Mouse (Mus musculus) bone marrow, adult 2 months (tissue): ENCODE measurements around the gene Clpp.

Experiments
- CTCF ChIP-seq: fragments of 200-500 bp; IDR thresholded peaks from 2 replicates; pipeline ENCODE4 v1.5.1; 2011; ENCODE audit warnings: low read length, control low read depth; ENCODE audit not compliant: control insufficient read depth, insufficient read depth
- POLR2A ChIP-seq: fragments of 200-500 bp; IDR thresholded peaks from 2 replicates; pipeline ENCODE4 v1.6.1; 2011; ENCODE audit warnings: low read depth, mild to moderate bottlenecking, control low read depth, low read length, borderline replicate concordance; ENCODE audit not compliant: control insufficient read depth

DNA sequence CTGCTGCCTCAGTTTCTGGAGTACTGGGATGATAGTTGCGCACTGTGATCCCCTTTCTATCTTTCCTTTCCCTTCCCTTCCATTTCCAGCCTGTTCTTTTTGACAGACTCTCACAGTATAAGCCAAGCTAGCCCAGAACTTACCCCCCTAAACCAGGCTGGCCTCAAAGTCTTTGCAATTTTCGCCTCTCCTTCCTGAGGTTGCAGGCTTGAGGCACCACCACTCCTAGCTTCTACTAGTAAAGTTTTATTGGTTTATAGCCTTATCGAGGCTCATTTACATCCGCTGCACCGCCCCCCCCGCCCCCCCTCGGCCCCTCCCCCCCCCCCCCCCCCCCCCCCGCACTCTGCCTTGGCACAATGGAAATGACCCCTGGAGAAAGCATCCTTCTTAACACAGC is 10.6 kb upstream of the Clpp start:
- no peak for TF ChIP-seq CTCF
- TF ChIP-seq POLR2A = no peak
